Mouse (Mus musculus) heart, embryonic 14.5 days (tissue): ENCODE data around the gene Mtus2. TPM values are rescaled to one million over a fixed set of nuclear protein-coding genes. Genes with fewer than 3 reads are reported as not detected.

Experiments used
- ATAC-seq: fragments of 200-750 bp; cut with Nextera tagmentation; 2 replicates; pipeline ENCODE4 v1.8.0; 2017; ENCODE audit warnings: low read depth, moderate TSS enrichment; ENCODE audit not compliant: insufficient number of reproducible peaks, insufficient read depth, low FRiP score
- H3K27ac ChIP-seq, 2 experiments: fragments of 200-500 bp in 1 of 2; fragments of 300-500 bp in 1 of 2; sonication (generic) in 1 of 2; replicated peaks in 1 of 2; 2 replicates each; pipeline ENCODE4 v1.5.1; 2012 to 2014; ENCODE audit warnings: low read depth in 2 of 2, low read length in 2 of 2, control low read depth in 1 of 2, mild to moderate bottlenecking in 1 of 2, mixed read lengths in 1 of 2; ENCODE audit not compliant: control insufficient read depth in 1 of 2, insufficient read depth in 1 of 2
- H3K27me3 ChIP-seq: fragments of 300-500 bp; sonication (generic); 2 replicates; pipeline ENCODE4 v1.6.1; 2014; ENCODE audit warnings: mild to moderate bottlenecking, low read length, control low read depth; ENCODE audit not compliant: control insufficient read depth, insufficient read depth
- H3K36me3 ChIP-seq: fragments of 300-500 bp; sonication (generic); 2 replicates; pipeline ENCODE4 v1.6.1; 2014; ENCODE audit warnings: mild to moderate bottlenecking, control low read depth, low read length, mixed read lengths; ENCODE audit not compliant: control insufficient read depth, insufficient read depth
- H3K4me1 ChIP-seq, 2 experiments: fragments of 200-500 bp in 1 of 2; fragments of 300-500 bp in 1 of 2; sonication (generic) in 1 of 2; 2 replicates each; pipeline ENCODE4 v1.6.1; 2012 to 2014; ENCODE audit warnings: low read length in 2 of 2, control low read depth in 1 of 2, mixed read lengths in 1 of 2; ENCODE audit not compliant: control insufficient read depth in 2 of 2, insufficient read depth in 2 of 2
- H3K4me2 ChIP-seq: fragments of 300-500 bp; sonication (generic); 2 replicates; pipeline ENCODE4 v1.6.1; 2014; ENCODE audit warnings: mild to moderate bottlenecking, low read length
- H3K4me3 ChIP-seq, 2 experiments: fragments of 200-500 bp in 1 of 2; fragments of 300-500 bp in 1 of 2; sonication (generic) in 1 of 2; 2 replicates each; pipeline ENCODE4 v1.5.1; 2012 to 2014; ENCODE audit warnings: low read length in 2 of 2, mild to moderate bottlenecking in 2 of 2, control low read depth in 1 of 2, low read depth in 1 of 2, moderate library complexity in 1 of 2; ENCODE audit not compliant: control insufficient read depth in 1 of 2, insufficient read depth in 1 of 2
- H3K9ac ChIP-seq: fragments of 300-500 bp; sonication (generic); 2 replicates; pipeline ENCODE4 v1.6.1; 2014; ENCODE audit warnings: mild to moderate bottlenecking, low read length
- H3K9me3 ChIP-seq: fragments of 300-500 bp; sonication (generic); 2 replicates; pipeline ENCODE4 v1.6.1; 2016; ENCODE audit warnings: low read length, control low read depth; ENCODE audit not compliant: control insufficient read depth
- WGBS: fragments of 180-500 bp; shearing (Covaris S2); extraction: QIAGEN DNeasy Blood & Tissue Kit; methylation state at CpG from one replicate; pipeline ENCODE4 v1.1.7; 2014; 5-methylcytosine and 5-hydroxymethylcytosine counted together
- polyA plus RNA-seq: library from polyadenylated mRNA; unstranded; fragments of >200 nt; fragmentation: Nextera tagmentation; extraction: Ambion mirVana; gene quantifications from 2 replicates; pipeline ENCODE4 v1.2.1, GENCODE M21; 2014

Gene Mtus2
- polyA plus RNA-seq, 1 experiment from 2014 or later, result 128 TPM

DNA sequence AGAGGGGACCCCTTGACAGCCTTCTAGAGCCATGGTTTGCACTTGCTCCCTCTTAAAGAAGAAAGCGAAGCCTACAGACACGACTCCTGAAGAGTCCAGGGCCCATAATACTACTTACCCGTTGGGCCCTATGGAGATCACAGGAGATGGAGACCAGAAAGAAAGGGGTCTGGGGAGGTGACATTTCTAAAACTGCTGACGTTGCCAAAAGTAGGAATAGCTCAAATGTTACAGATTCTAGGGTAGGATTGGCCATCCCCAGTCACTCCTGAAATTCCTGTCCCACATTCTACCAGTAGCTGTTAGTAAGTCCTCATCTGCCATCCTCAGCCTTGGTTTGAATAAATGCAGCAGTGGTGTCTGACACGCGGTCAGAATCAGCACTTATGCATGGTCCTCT is 325.0 kb downstream of the Mtus2 start:
- Histone ChIP-seq H3K4me3 (no peak overlapping the region), H3K4me2 (no peak overlapping the region), H3K9me3 (no peaks in the 10 kb centered on the region), H3K27me3 (no peaks in the 10 kb centered on the region), H3K27ac (no peak overlapping the region), H3K4me1 (peaks cover 6 to 17% of the 10 kb centered on the region in 2 experiments), H3K9ac (no peak overlapping the region), H3K36me3 (peaks cover 75% of the 10 kb centered on the region)
- 86% methylated on average over 6 of the region's 6 CpGs for WGBS
- no peak for ATAC-seq

DNA sequence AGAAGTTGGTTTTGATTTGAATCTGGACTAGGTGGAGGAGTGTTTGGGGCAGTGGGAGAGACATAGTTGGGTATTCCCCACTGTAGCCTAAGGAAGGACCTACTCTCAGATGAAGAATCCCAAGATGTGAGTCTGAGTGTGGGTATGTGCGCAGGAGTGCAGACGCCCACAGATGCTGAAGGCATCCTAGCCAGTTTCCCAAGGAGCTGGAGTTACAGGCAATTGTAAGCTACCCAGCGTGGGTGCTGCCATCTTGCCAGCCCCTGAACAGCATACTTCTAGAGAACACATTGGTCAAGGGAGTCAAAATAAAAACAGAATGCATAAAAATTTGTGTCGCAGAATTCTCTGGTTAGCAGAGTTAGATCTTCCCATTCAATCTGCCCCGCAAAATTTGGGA is 325.5 kb downstream of the Mtus2 start:
- H3K36me3 ChIP-seq, result peaks cover 77% of the 10 kb centered on the region
- no peak for ATAC-seq
- no peak overlapping the region for H3K4me3 ChIP-seq
- H3K27ac ChIP-seq, result no peak overlapping the region
- no peak overlapping the region for H3K4me2 ChIP-seq
- peaks cover 6 to 17% of the 10 kb centered on the region in 2 experiments for H3K4me1 ChIP-seq
- no peaks in the 10 kb centered on the region for H3K9me3 ChIP-seq
- no peak overlapping the region for H3K9ac ChIP-seq
- H3K27me3 ChIP-seq, result no peaks in the 10 kb centered on the region
- WGBS, result 94% methylated on average over 5 of the region's 5 CpGs

DNA sequence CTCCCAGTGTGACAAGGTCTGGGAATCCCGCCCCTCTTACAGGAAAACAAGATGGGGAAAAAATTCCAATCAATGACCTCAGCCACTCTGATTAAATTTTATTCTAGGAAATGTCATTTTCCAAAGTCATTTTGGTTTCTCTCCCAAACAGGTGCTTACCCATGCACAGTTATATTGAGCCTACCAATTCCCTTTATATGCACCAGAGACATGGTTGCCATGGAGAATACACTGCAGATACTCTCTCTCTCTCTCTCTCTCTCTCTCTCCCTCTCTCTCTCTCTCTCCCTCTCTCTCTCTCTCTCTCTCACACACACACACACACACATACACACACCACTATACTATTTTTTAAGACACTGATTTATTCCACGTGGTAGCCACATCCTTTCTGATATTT is 326.1 kb downstream of the Mtus2 start:
- no peak overlapping the region for H3K4me2 ChIP-seq
- H3K9me3 ChIP-seq, result no peaks in the 10 kb centered on the region
- no peak for ATAC-seq
- peaks cover 73% of the 10 kb centered on the region for H3K36me3 ChIP-seq
- H3K4me3 ChIP-seq, result no peak overlapping the region
- peaks cover 6 to 17% of the 10 kb centered on the region in 2 experiments for H3K4me1 ChIP-seq
- H3K9ac ChIP-seq, result no peak overlapping the region
- no peaks in the 10 kb centered on the region for H3K27me3 ChIP-seq
- H3K27ac ChIP-seq, result no peak overlapping the region
- 82% methylated on average over 2 of the region's 2 CpGs for WGBS

DNA sequence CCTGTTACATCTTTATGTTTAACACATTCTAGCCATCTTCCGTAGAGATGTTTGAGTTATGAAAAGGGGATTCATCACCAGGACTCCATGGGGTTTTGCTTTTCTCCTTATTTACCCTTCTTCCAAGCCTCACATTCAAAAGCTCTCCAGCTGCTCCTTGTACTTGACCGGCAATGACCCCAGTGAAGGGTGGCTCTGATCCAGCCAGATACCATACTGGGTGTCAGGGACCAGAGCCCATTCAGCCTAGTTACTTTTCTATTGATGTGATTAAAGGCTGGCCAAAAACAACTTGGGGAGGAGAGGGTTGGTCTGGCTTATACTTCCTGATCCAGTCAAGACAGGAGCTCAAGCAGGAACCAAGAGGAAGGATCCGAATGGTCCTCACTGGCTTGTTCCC is 326.5 kb downstream of the Mtus2 start:
- peaks cover 70% of the 10 kb centered on the region for H3K36me3 ChIP-seq
- H3K4me2 ChIP-seq, result no peak overlapping the region
- H3K4me1 ChIP-seq, result peaks cover 6 to 17% of the 10 kb centered on the region in 2 experiments
- no peak overlapping the region for H3K9ac ChIP-seq
- H3K27ac ChIP-seq, result no peak overlapping the region
- H3K27me3 ChIP-seq, result no peaks in the 10 kb centered on the region
- no peaks in the 10 kb centered on the region for H3K9me3 ChIP-seq
- no peak overlapping the region for H3K4me3 ChIP-seq
- 84% methylated on average over 3 of the region's 3 CpGs for WGBS
- no peak for ATAC-seq

DNA sequence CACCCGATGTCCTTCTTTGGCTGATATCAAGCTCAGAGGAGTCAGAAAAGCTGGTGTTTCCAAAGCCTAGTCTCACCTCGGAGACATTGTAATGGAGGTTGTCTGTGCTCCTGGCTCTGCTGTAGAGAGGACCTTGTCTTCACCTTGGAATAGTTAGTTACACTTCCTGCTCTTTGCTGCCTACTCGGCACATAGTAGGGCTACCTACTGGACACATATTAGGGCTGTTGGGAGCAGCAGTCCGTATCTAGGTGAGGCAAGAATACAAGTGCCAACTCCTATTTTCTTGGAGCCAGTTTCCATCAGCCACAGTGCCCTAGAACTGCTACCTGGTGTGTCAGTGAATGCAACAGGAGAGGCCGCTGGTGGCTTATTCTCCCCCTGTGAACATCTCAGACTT is 330.4 kb downstream of the Mtus2 start:
- 90% methylated on average over 5 of the region's 5 CpGs for WGBS
- Histone ChIP-seq H3K36me3 (peaks cover 65% of the 10 kb centered on the region), H3K27ac (no peak overlapping the region), H3K4me2 (no peak overlapping the region), H3K4me1 (0 out of 4 replicates have a peak, but pooled peaks cover 0 to 4% of the 10 kb centered on the region in 2 experiments), H3K27me3 (no peaks in the 10 kb centered on the region), H3K9me3 (no peaks in the 10 kb centered on the region), H3K4me3 (no peak overlapping the region), H3K9ac (no peak overlapping the region)
- ATAC-seq, result no peak

DNA sequence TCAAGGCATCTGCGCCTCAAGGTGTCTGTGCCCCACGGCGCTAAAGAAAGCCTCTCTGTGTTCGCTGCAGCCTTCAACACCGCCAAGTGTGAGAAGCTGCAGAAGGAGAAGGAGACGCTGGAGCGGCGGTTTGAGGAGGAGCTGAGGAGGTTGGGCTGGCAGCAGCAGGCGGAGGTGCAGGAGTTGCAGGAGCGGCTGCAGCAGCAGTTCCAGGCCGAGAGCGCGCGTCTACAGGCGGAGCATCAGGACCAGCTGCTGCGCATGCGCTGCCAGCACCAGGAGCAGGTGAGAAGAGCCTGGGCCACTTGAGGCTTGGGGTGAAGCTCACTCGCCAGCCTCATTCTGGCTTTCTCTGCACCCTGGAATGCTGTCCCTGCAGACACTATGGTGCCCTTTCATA is 331.7 kb downstream of the Mtus2 start:
- WGBS, result 57% methylated on average over 18 of the region's 18 CpGs
- Histone ChIP-seq H3K9ac (no peak overlapping the region), H3K27me3 (no peaks in the 10 kb centered on the region), H3K4me2 (no peak overlapping the region), H3K4me3 (no peak overlapping the region), H3K27ac (no peak overlapping the region), H3K4me1 (no peaks in the 10 kb centered on the region), H3K36me3 (peaks cover 66% of the 10 kb centered on the region), H3K9me3 (no peaks in the 10 kb centered on the region)
- no peak for ATAC-seq

DNA sequence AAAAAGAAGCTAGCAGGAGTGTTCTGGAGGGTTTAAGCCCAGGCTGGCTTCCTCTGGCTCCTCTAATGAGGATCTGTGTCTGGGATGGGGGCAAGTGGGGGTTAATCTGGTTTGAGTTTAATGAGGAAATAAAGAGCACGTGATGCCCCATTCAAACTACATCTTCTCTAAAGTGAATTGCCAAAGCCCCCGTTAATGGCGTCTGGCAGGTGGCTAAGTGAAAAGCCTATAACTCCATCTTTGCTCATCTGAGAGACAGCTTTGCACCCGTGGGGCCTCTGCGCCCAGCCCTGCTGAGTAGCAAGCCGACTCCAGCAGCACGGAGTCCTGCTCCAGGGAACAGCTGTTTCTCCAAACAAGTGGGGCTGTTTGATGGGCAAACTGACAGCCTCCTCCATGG is 332.8 kb downstream of the Mtus2 start:
- no peak overlapping the region for H3K4me3 ChIP-seq
- 89% methylated on average over 7 of the region's 7 CpGs for WGBS
- H3K36me3 ChIP-seq, result peaks cover 70% of the 10 kb centered on the region

DNA sequence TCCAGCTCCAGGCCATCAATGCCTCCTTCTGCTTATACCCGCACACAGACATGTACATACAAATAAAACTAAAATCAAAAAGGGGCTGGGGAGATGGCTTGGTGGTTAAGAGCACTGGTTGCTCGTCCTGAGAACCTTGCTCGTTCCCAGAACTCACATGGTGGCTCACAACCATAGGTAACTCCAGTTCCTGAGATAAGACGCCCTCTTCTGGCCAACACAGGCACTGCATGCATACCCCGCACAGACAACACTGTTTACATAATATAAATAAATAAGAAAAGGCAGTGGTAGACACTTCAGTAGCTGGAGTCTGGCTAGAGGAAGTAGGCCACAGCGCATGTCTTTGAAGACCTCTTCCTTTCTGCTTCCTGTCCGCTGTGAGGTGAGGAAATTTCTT is 335.7 kb downstream of the Mtus2 start:
- Histone ChIP-seq H3K27me3 (no peaks in the 10 kb centered on the region), H3K4me3 (no peak overlapping the region), H3K9ac (no peak overlapping the region), H3K27ac (no peak overlapping the region), H3K4me2 (no peak overlapping the region), H3K36me3 (peaks cover 84% of the 10 kb centered on the region), H3K4me1 (no peaks in the 10 kb centered on the region), H3K9me3 (no peaks in the 10 kb centered on the region)
- no peak for ATAC-seq
- WGBS, result 79% methylated on average over 7 of the region's 7 CpGs

More for the DNA sequence above, 332.8 kb downstream of the Mtus2 start:
- no peak for ATAC-seq
- Histone ChIP-seq H3K27ac (no peak overlapping the region), H3K9me3 (no peaks in the 10 kb centered on the region), H3K4me2 (no peak overlapping the region), H3K9ac (no peak overlapping the region), H3K4me1 (no peaks in the 10 kb centered on the region), H3K27me3 (no peaks in the 10 kb centered on the region)
